Mouse (Mus musculus) liver, embryonic 14.5 days (tissue): Measurements from ENCODE around the gene Zap70.

ENCODE experiments used
- CTCF ChIP-seq: IDR thresholded peaks from 2 replicates; pipeline ENCODE4 v1.5.1; 2016; ENCODE audit warnings: antibody characterized with exemption, low read depth, control low read depth
- EP300 ChIP-seq: IDR thresholded peaks from 2 replicates; pipeline ENCODE4 v1.6.1; 2016; ENCODE audit warnings: antibody characterized with exemption, low read depth

- TF ChIP-seq CTCF, result no peak
- no peak for TF ChIP-seq EP300
These were observed 8.4 kb downstream of the Zap70 start for GRCm38 (mm10) chr1:36769951-36770350.
